Mouse (Mus musculus): ENCODE measurements at regions not wholly inside any gene's neighbourhood (a gene's known extent, or its start where the extent isn't known, plus 50 kb on each side); places are given as distances from the start of the nearest gene placed in this dataset.

- TF ChIP-seq CTCF (IDR thresholded peaks at IDR 0.05; ENCODE audit: control insufficient read depth, insufficient read depth, insufficient read length) (no peak), USF1 (IDR thresholded peaks at IDR 0.05; ENCODE audit: low read depth) (no peak), MAX (IDR thresholded peaks at IDR 0.05) (no peak), FOSL1 (IDR thresholded peaks at IDR 0.05; ENCODE audit: insufficient read depth, low read length, poor library complexity, severe bottlenecking) (no peak)
Observed at GRCm38 (mm10) chr13:43854973-43855372, 70.4 kb downstream of the Cd83 start.

Measured in C2C12 (cell line).